Mouse (Mus musculus): ENCODE data around the gene Grik3. TPM values are rescaled to one million over a fixed set of nuclear protein-coding genes. Genes with fewer than 3 reads are reported as not detected.

Grik3 gene
- polyA plus RNA-seq, 1 experiment from 2014 or later: 0.51 TPM

GRCm38 (mm10) chr4:125534449-125534848 lies 43.9 kb downstream of the Grik3 start:
- H3K27me3 ChIP-seq (replicated peaks): 0 out of 2 replicates have a peak, but pooled peaks cover 8% of the 10 kb centered on the region

DNA sequence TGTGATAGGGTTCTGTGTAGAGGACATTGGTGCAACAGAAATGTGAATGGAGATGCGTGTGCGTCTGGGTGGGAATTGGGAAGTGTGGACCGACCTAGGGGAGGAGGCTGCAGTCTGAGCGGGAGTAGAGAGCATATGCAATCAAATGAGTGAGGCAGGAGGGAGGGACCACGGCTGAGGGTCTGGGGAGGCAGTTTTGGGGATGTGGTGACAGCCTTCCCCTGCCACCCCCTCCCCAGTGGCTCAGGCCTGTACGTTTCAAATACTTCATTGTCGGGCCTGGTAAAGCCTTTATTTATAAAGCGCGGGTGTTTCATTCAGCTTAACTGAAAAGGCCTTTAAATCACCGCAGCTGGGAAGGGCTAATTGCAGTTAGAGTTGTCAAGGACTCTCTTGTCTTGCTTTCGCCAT lies 44.5 kb downstream of the Grik3 start:
- Histone ChIP-seq H3K9ac (no peak overlapping the region), H3K36me3 (no peaks in the 10 kb centered on the region), H3K4me3 (replicated peaks) (no peak overlapping the region), H3K9me3 (no peaks in the 10 kb centered on the region), H3K27me3 (replicated peaks) (0 out of 2 replicates have a peak, but pooled peaks cover 8% of the 10 kb centered on the region), H3K4me2 (no peak overlapping the region), H3K4me1 (no peaks in the 10 kb centered on the region; the same call in 1 of the 2 replicates), H3K27ac (no peak overlapping the region)
- 0 out of 2 replicates have a peak, but pooled peaks have one; percentile 23 for ATAC-seq (ENCODE audit: insufficient read depth, low FRiP score, low read depth)
- WGBS: 17% methylated on average over 11 of the region's 11 CpGs

More at GRCm38 (mm10) chr4:125534449-125534848, 43.9 kb downstream of the Grik3 start:
- H3K9me3 ChIP-seq: no peaks in the 10 kb centered on the region
- no peak overlapping the region for H3K27ac ChIP-seq
- no peaks in the 10 kb centered on the region; the same call in 1 of the 2 replicates for H3K4me1 ChIP-seq
- no peak overlapping the region for H3K4me3 ChIP-seq (replicated peaks)
- H3K9ac ChIP-seq: no peak overlapping the region
- H3K4me2 ChIP-seq: no peak overlapping the region
- WGBS: 6% methylated on average over 8 of the region's 8 CpGs
- H3K36me3 ChIP-seq: no peaks in the 10 kb centered on the region
- no peak for ATAC-seq (ENCODE audit: insufficient read depth, low FRiP score, low read depth)

DNA sequence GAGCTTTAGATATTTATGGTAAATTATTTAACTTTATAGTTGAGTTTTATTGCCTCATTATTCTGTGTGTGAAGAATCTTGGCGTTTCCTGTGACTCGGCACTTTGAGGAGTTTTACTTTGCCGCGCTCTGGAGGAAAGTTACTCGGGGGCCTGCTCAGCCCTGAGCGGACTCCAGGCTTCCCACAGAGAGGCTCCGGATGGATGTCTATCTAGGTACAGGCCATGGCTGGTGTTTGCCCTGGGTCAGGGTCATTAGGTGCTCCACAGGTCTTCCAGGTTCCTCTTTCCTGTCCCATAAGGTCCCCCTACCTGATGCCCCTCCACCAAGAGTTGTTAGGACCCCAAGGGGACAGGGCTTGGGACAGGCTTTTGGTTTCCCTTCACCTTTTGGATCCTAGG lies 45.0 kb downstream of the Grik3 start:
- WGBS: 21% methylated on average over 7 of the region's 7 CpGs
- H3K4me1 ChIP-seq: no peaks in the 10 kb centered on the region; the same call in 1 of the 2 replicates
- H3K27ac ChIP-seq: no peak overlapping the region
- no peaks in the 10 kb centered on the region for H3K9me3 ChIP-seq
- H3K36me3 ChIP-seq: no peaks in the 10 kb centered on the region
- no peak for ATAC-seq (ENCODE audit: insufficient read depth, low FRiP score, low read depth)
- H3K27me3 ChIP-seq (replicated peaks): 0 out of 2 replicates have a peak, but pooled peaks cover 8% of the 10 kb centered on the region
- no peak overlapping the region for H3K4me2 ChIP-seq
- H3K4me3 ChIP-seq (replicated peaks): no peak overlapping the region
- H3K9ac ChIP-seq: no peak overlapping the region

GRCm38 (mm10) chr4:125535977-125536376 lies 45.5 kb downstream of the Grik3 start:
- no peak overlapping the region for H3K4me2 ChIP-seq
- H3K27me3 ChIP-seq (replicated peaks): 0 out of 2 replicates have a peak, but pooled peaks cover 8% of the 10 kb centered on the region
- no peak overlapping the region for H3K4me3 ChIP-seq (replicated peaks)
- H3K27ac ChIP-seq: no peak overlapping the region
- no peaks in the 10 kb centered on the region for H3K36me3 ChIP-seq
- H3K9ac ChIP-seq: no peak overlapping the region
- no peaks in the 10 kb centered on the region; the same call in 1 of the 2 replicates for H3K4me1 ChIP-seq
- ATAC-seq (ENCODE audit: insufficient read depth, low FRiP score, low read depth): no peak
- 29% methylated on average over 4 of the region's 4 CpGs for WGBS
- H3K9me3 ChIP-seq: no peaks in the 10 kb centered on the region

DNA sequence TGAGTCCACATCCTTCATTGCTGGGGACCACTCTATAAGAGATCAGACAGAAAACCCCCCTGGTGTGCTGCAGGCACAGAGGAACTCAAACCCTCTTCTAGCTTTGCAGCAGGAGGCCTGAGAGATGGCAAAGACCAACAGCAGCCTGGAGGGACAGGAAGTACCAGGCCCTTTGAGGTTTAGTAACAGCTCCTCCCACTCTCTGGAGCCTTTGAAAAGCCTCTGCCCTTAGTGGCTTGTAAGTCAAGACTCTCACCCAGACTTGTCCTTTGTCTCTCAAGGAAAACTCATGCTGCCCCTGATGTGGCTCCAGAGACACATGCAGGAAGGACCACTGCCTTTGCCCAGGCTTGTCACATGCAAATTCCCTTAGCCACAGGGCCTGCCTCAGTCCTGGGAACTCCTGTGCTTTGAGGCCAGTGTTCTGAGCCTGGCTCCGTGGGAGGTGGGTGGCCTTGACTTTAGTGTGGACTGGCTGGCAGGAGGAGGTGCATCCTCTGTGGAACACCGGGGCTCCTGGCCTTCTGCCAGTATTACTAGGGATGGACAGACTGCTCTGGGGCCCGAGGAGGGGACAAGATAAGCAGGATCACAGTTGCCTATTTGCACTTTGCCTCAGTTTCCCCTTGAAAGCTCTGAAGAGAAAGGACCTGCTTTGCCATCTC lies 47.9 kb downstream of the Grik3 start:
- H3K27me3 ChIP-seq (replicated peaks): 0 out of 2 replicates have a peak, but pooled peaks cover 8% of the 10 kb centered on the region
- no peak overlapping the region for H3K27ac ChIP-seq
- no peak overlapping the region for H3K9ac ChIP-seq
- no peak overlapping the region for H3K4me2 ChIP-seq
- no peaks in the 10 kb centered on the region; the same call in 1 of the 2 replicates for H3K4me1 ChIP-seq
- H3K4me3 ChIP-seq (replicated peaks): no peak overlapping the region
- ATAC-seq (ENCODE audit: insufficient read depth, low FRiP score, low read depth): no peak
- WGBS: 14% methylated on average over 3 of the region's 3 CpGs
- no peaks in the 10 kb centered on the region for H3K36me3 ChIP-seq
- H3K9me3 ChIP-seq: no peaks in the 10 kb centered on the region

GRCm38 (mm10) chr4:125539617-125540016 lies 49.1 kb downstream of the Grik3 start:
- no peaks in the 10 kb centered on the region for H3K9me3 ChIP-seq
- no peak overlapping the region for H3K9ac ChIP-seq
- H3K27me3 ChIP-seq (replicated peaks): 0 out of 2 replicates have a peak, but pooled peaks cover 6% of the 10 kb centered on the region
- no peak overlapping the region for H3K4me3 ChIP-seq (replicated peaks)
- no peak overlapping the region for H3K4me2 ChIP-seq
- no peaks in the 10 kb centered on the region for H3K36me3 ChIP-seq
- whole genome bisulfite sequencing: 76% methylated on average over 9 of the region's 9 CpGs
- H3K27ac ChIP-seq: no peak overlapping the region
- no peaks in the 10 kb centered on the region for H3K4me1 ChIP-seq
- ATAC-seq (ENCODE audit: insufficient read depth, low FRiP score, low read depth): peak; percentile 51; the same call in 1 of the 2 replicates

DNA sequence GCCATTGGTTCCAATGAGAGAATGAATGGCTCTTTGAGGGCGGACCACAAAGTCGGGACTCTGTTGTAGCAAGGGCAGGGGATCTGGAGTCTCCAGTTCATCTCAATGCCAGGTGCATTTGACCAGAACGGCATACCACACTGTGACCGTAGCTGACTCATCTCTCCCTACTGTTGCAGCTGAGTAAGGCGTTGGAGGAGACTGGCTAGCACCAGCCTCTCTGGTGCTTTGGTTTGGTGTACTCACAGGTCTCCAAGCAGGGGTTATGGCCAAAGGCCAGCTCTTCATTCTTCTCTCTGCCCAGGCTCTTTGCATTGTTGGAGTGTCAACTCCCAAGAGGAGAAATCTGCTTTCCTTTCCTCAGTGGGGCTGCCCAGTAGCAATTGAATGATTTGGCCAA lies 52.7 kb downstream of the Grik3 start:
- ATAC-seq (ENCODE audit: insufficient read depth, low FRiP score, low read depth): no peak

GRCm38 (mm10) chr4:125544947-125545767 lies 54.7 kb downstream of the Grik3 start:
- Histone ChIP-seq H3K4me1 (peaks cover 4% of the 10 kb centered on the region; the same call in 1 of the 2 replicates), H3K36me3 (no peaks in the 10 kb centered on the region), H3K4me3 (replicated peaks) (no peak overlapping the region), H3K4me2 (no peak overlapping the region), H3K9me3 (no peaks in the 10 kb centered on the region), H3K27me3 (replicated peaks) (0 out of 2 replicates have a peak, but pooled peaks cover 11% of the 10 kb centered on the region), H3K27ac (no peak overlapping the region), H3K9ac (no peak overlapping the region)
- 33% methylated on average over 18 of the region's 18 CpGs for WGBS
- peak; percentile 45; the same call in 1 of the 2 replicates for ATAC-seq (ENCODE audit: insufficient read depth, low FRiP score, low read depth)

More for the DNA sequence above, 52.7 kb downstream of the Grik3 start:
- no peak overlapping the region for H3K4me3 ChIP-seq (replicated peaks)
- 85% methylated on average over 5 of the region's 5 CpGs for WGBS
- H3K27me3 ChIP-seq (replicated peaks): 0 out of 2 replicates have a peak, but pooled peaks cover 8% of the 10 kb centered on the region
- no peak overlapping the region for H3K9ac ChIP-seq
- H3K9me3 ChIP-seq: no peaks in the 10 kb centered on the region
- H3K36me3 ChIP-seq: no peaks in the 10 kb centered on the region
- H3K27ac ChIP-seq: no peak overlapping the region
- H3K4me2 ChIP-seq: no peak overlapping the region
- peaks cover 4% of the 10 kb centered on the region; the same call in 1 of the 2 replicates for H3K4me1 ChIP-seq

DNA sequence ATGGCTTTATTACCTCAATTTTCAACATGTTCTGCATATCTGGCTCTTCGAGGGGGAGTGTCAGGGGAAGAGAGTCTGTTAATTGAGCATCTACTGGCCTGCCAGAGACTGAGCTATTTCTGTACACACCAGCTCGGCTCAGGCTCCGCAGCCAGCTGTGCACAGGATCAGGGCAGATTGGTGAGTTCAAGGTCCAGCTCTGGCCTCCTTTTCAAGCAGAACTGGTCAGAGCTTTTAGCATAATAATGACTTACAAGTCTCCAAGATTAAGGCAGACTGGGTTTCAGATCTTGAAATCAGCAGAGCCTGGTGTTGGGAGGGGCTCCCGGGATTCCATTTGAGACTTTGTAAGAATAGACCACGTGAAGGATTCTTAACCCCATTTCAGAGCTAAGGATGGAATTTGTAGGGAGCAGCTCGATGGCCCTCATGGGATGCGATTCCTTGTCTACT lies 55.3 kb downstream of the Grik3 start:
- Histone ChIP-seq H3K4me2 (no peak overlapping the region), H3K27ac (no peak overlapping the region), H3K9me3 (no peaks in the 10 kb centered on the region), H3K9ac (no peak overlapping the region), H3K27me3 (replicated peaks) (0 out of 2 replicates have a peak, but pooled peaks cover 11% of the 10 kb centered on the region), H3K4me3 (replicated peaks) (no peak overlapping the region), H3K36me3 (no peaks in the 10 kb centered on the region), H3K4me1 (peaks cover 4% of the 10 kb centered on the region; the same call in 1 of the 2 replicates)
- no peak for ATAC-seq (ENCODE audit: insufficient read depth, low FRiP score, low read depth)
- 40% methylated on average over 7 of the region's 7 CpGs for WGBS

- WGBS: 51% methylated on average over 5 of the region's 5 CpGs
Observed at GRCm38 (mm10) chr4:125548190-125548589, 57.7 kb downstream of the Grik3 start.

DNA sequence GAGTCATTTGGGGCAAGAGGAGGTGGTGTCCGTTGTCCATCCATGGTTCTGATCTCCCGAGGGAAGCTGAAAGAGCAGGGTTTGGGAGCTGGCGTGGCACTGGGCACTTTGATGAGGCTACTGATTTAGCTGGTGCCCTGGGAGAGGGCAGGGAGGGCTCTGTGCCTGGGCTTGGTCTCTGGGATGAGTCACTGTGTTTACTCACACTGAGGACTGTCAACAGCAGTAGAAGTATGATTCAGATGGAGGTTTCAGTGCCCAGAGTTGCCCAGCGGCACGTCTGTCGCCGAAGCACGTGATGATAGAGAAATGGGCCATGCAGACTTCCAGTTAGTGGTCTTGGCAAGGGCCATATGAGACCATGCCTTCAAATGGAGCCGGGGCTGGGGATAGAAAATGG lies 63.3 kb downstream of the Grik3 start:
- ATAC-seq (ENCODE audit: insufficient read depth, low FRiP score, low read depth): no peak
- no peak overlapping the region for H3K4me2 ChIP-seq
- no peaks in the 10 kb centered on the region for H3K36me3 ChIP-seq
- no peak overlapping the region for H3K27ac ChIP-seq
- H3K27me3 ChIP-seq (replicated peaks): no peaks in the 10 kb centered on the region
- H3K4me1 ChIP-seq: no peaks in the 10 kb centered on the region
- no peaks in the 10 kb centered on the region for H3K9me3 ChIP-seq
- H3K4me3 ChIP-seq (replicated peaks): no peak overlapping the region
- WGBS: 86% methylated on average over 9 of the region's 9 CpGs
- H3K9ac ChIP-seq: no peak overlapping the region

More at GRCm38 (mm10) chr4:125548190-125548589, 57.7 kb downstream of the Grik3 start:
- H3K27ac ChIP-seq: no peak overlapping the region
- H3K9ac ChIP-seq: no peak overlapping the region
- H3K4me3 ChIP-seq (replicated peaks): no peak overlapping the region
- H3K9me3 ChIP-seq: no peaks in the 10 kb centered on the region
- H3K27me3 ChIP-seq (replicated peaks): 0 out of 2 replicates have a peak, but pooled peaks cover 11% of the 10 kb centered on the region
- H3K4me1 ChIP-seq: peaks cover 4% of the 10 kb centered on the region; the same call in 1 of the 2 replicates
- no peak for ATAC-seq (ENCODE audit: insufficient read depth, low FRiP score, low read depth)
- H3K36me3 ChIP-seq: no peaks in the 10 kb centered on the region
- no peak overlapping the region for H3K4me2 ChIP-seq
